Mouse (Mus musculus) CH12.LX (cell line): ENCODE results near the gene Astn2.

Experiments
- CHD1 ChIP-seq: IDR thresholded peaks from 2 replicates; pipeline ENCODE4 v1.6.1; 2012; ENCODE audit warnings: low read depth, low read length, improper control_type of control experiment, inconsistent platforms
- CTCF ChIP-seq, 2 experiments: IDR thresholded peaks in 1 of 2; conservative IDR thresholded peaks in 1 of 2; 2 replicates each; pipeline ENCODE4 v1.5.1; 2011 to 2012; ENCODE audit warnings: low read depth in 2 of 2, low read length in 2 of 2, improper control_type of control experiment in 1 of 2, inconsistent platforms in 1 of 2, mild to moderate bottlenecking in 1 of 2, moderate library complexity in 1 of 2
- EP300 ChIP-seq: IDR thresholded peaks from 2 replicates; pipeline ENCODE4 v1.6.1; 2011; ENCODE audit warnings: low read length, improper control_type of control experiment
- HCFC1 ChIP-seq: IDR thresholded peaks from 2 replicates; pipeline ENCODE4 v1.6.1; 2012; ENCODE audit warnings: low read depth, mild to moderate bottlenecking, inconsistent platforms, low read length, improper control_type of control experiment
- JUND ChIP-seq: conservative IDR thresholded peaks from 2 replicates; pipeline ENCODE4 v1.6.1; 2011; ENCODE audit warnings: low read depth, low read length, improper control_type of control experiment
- NELFE ChIP-seq: IDR thresholded peaks from 2 replicates; pipeline ENCODE4 v1.6.1; 2011; ENCODE audit warnings: low read depth, low read length, improper control_type of control experiment
- NRF1 ChIP-seq: IDR thresholded peaks from 2 replicates; pipeline ENCODE4 v1.6.1; 2014; ENCODE audit warnings: low read depth, mild to moderate bottlenecking, inconsistent platforms, low read length, improper control_type of control experiment, moderate library complexity
- POLR2A ChIP-seq: IDR thresholded peaks from 2 replicates; pipeline ENCODE4 v1.6.1; 2011; ENCODE audit warnings: low read depth, mild to moderate bottlenecking, improper control_type of control experiment, low read length
- USF1 ChIP-seq: IDR thresholded peaks from 2 replicates; pipeline ENCODE4 v1.6.1; 2014; ENCODE audit warnings: low read depth, mild to moderate bottlenecking, inconsistent platforms, low read length, improper control_type of control experiment
- ZC3H11A ChIP-seq: IDR thresholded peaks from 2 replicates; pipeline ENCODE4 v1.6.1; 2012; ENCODE audit warnings: low read depth, mild to moderate bottlenecking, inconsistent platforms, low read length, improper control_type of control experiment
- ZKSCAN1 ChIP-seq: IDR thresholded peaks from 2 replicates; pipeline ENCODE4 v1.6.1; 2012; ENCODE audit warnings: low read depth, inconsistent platforms, low read length, improper control_type of control experiment, borderline replicate concordance

DNA sequence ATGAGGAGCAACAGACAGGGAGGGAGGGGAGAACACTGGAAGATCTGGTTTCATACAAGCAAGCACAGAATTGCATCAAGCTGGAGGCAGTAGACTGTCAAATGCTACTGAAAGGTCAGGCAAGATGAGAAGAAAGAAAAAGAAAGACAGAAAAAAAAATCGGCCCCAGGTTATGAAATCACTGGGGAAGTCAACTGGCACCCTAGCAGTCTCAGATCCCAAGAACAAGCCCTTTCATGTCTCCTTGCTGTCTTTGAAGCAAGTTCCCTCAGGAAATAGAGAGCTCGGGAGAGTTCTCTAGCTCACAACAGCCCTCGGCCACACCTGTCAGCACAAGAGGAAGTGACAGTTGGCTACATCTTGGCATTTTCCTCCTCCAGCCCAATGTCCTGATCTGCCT lies 766.2 kb downstream of the Astn2 start:
- no peak for TF ChIP-seq HCFC1
- TF ChIP-seq EP300 = no peak
- no peak for TF ChIP-seq POLR2A
- TF ChIP-seq ZKSCAN1 = no peak
- no peak for TF ChIP-seq CTCF (conservative IDR thresholded peaks at IDR 0.05 in 1 of 2, IDR thresholded peaks at IDR 0.05 in 1 of 2; ENCODE audit: low read depth in 2 of 2, low read length in 2 of 2)
- TF ChIP-seq CHD1 = no peak
- TF ChIP-seq ZC3H11A = no peak
- TF ChIP-seq USF1 = no peak
- no peak for TF ChIP-seq NELFE
- TF ChIP-seq JUND = no peak
- TF ChIP-seq NRF1 = no peak
